Mouse (Mus musculus): Measurements from ENCODE around the gene Adap2. TPM values are rescaled to one million over a fixed set of nuclear protein-coding genes. Genes with fewer than 3 reads are reported as not detected.

Adap2 gene
- total and polyA plus RNA-seq, 3 experiments: 0.49 TPM; not detected in 2

GRCm38 (mm10) chr11:80150566-80150965 lies 3.3 kb upstream of the Adap2 start:
- no peak overlapping the region for H3K9ac ChIP-seq (ENCODE audit: insufficient read depth, low read depth)
- no peak overlapping the region for H3K27ac ChIP-seq (ENCODE audit: insufficient read depth, low read depth)
- no peaks in the 10 kb centered on the region for H3K27me3 ChIP-seq (replicated peaks)
- dilution Hi-C loops (cut with MboI; ENCODE audit: extremely low pct_ligation_motif_present, extremely low pct_unique_long_range_greater_than_20kb, low sequenced_read_pairs) (no loop called here), in situ Hi-C loops (cut with MboI; ENCODE audit: low pct_ligation_motif_present, low pct_unique_long_range_greater_than_20kb, low sequenced_read_pairs) (no loop called here)
- H3K9me3 ChIP-seq (replicated peaks; ENCODE audit: low read length): peaks cover 12% of the 10 kb centered on the region
- DNase-seq (ENCODE audit: extremely low read depth): no peak
- TF ChIP-seq HCFC1 (IDR thresholded peaks at IDR 0.05; ENCODE audit: low read depth, low read length) (no peak), ELF1 (IDR thresholded peaks at IDR 0.05; ENCODE audit: low read depth, low read length) (no peak), IRF4 (IDR thresholded peaks at IDR 0.05; ENCODE audit: low read depth, low read length) (no peak), GABPA (IDR thresholded peaks at IDR 0.05; ENCODE audit: insufficient replicate concordance, low read depth, low read length) (no peak), JUND (conservative IDR thresholded peaks at IDR 0.05; ENCODE audit: low read depth, low read length) (no peak), ZKSCAN1 (IDR thresholded peaks at IDR 0.05; ENCODE audit: borderline replicate concordance, low read depth, low read length) (no peak), CHD1 (IDR thresholded peaks at IDR 0.05; ENCODE audit: low read depth, low read length) (no peak), SMC3 (IDR thresholded peaks at IDR 0.05; ENCODE audit: low read depth, low read length) (no peak), POLR2AphosphoS2 (IDR thresholded peaks at IDR 0.05; ENCODE audit: low read depth, low read length) (no peak), NRF1 (IDR thresholded peaks at IDR 0.05; ENCODE audit: low read depth, low read length) (no peak), MAFK (IDR thresholded peaks at IDR 0.05; ENCODE audit: insufficient replicate concordance, low read length) (no peak), MEF2A (IDR thresholded peaks at IDR 0.05; ENCODE audit: borderline replicate concordance, low read depth, low read length) (no peak)
- H3K36me3 ChIP-seq (replicated peaks in 1 of 2; ENCODE audit: control insufficient read depth in 1 of 2, insufficient read depth in 1 of 2, low read length in 1 of 2): no peaks in the 10 kb centered on the region
- no peak overlapping the region for H3K4me2 ChIP-seq (ENCODE audit: insufficient read depth, low read depth, poor library complexity, severe bottlenecking)
- peaks cover 4 to 39% of the 10 kb centered on the region in 2 experiments for H3K4me1 ChIP-seq (ENCODE audit: control insufficient read depth in 1 of 2, insufficient read depth in 2 of 2)
- H3K79me2 ChIP-seq (replicated peaks; ENCODE audit: control insufficient read depth, extremely low read depth, insufficient read depth, poor library complexity, severe bottlenecking): no peaks in the 10 kb centered on the region
- no peak overlapping the region for H3K4me3 ChIP-seq (replicated peaks in 1 of 3; ENCODE audit: low read depth in 2 of 3, low read length in 2 of 3, poor library complexity in 1 of 3)

GRCm38 (mm10) chr11:80151541-80151940 lies 2.4 kb upstream of the Adap2 start:
- dilution Hi-C loops (cut with MboI; ENCODE audit: extremely low pct_ligation_motif_present, extremely low pct_unique_long_range_greater_than_20kb, low sequenced_read_pairs): no loop called here
- in situ Hi-C loops (cut with MboI; ENCODE audit: low pct_ligation_motif_present, low pct_unique_long_range_greater_than_20kb, low sequenced_read_pairs): no loop called here

More at GRCm38 (mm10) chr11:80151541-80151940, 2.4 kb upstream of the Adap2 start:
- Histone ChIP-seq H3K27ac (ENCODE audit: insufficient read depth, low read depth) (no peak overlapping the region), H3K4me3 (replicated peaks in 1 of 3; ENCODE audit: low read depth in 2 of 3, low read length in 2 of 3, poor library complexity in 1 of 3) (no peak overlapping the region), H3K4me1 (ENCODE audit: control insufficient read depth in 1 of 2, insufficient read depth in 2 of 2) (peaks cover 6 to 39% of the 10 kb centered on the region in 2 experiments), H3K9ac (ENCODE audit: insufficient read depth, low read depth) (no peak overlapping the region), H3K36me3 (replicated peaks in 1 of 2; ENCODE audit: control insufficient read depth in 1 of 2, insufficient read depth in 1 of 2, low read length in 1 of 2) (no peaks in the 10 kb centered on the region), H3K4me2 (ENCODE audit: insufficient read depth, low read depth, poor library complexity, severe bottlenecking) (no peak overlapping the region), H3K79me2 (replicated peaks; ENCODE audit: control insufficient read depth, extremely low read depth, insufficient read depth, poor library complexity, severe bottlenecking) (no peaks in the 10 kb centered on the region), H3K27me3 (replicated peaks) (no peaks in the 10 kb centered on the region), H3K9me3 (replicated peaks; ENCODE audit: low read length) (peaks cover 12% of the 10 kb centered on the region)
- TF ChIP-seq CTCF (conservative IDR thresholded peaks at IDR 0.05 in 1 of 2, IDR thresholded peaks at IDR 0.05 in 1 of 2; ENCODE audit: low read depth in 2 of 2, low read length in 2 of 2): no peak; a peak in 1 of 4 replicates
- no peak for TF ChIP-seq USF2 (conservative IDR thresholded peaks at IDR 0.05; ENCODE audit: low read depth, low read length)
- no peak for TF ChIP-seq MEF2A (IDR thresholded peaks at IDR 0.05; ENCODE audit: borderline replicate concordance, low read depth, low read length)
- TF ChIP-seq HCFC1 (IDR thresholded peaks at IDR 0.05; ENCODE audit: low read depth, low read length): no peak
- no peak for TF ChIP-seq POLR2A (IDR thresholded peaks at IDR 0.05; ENCODE audit: low read depth, low read length)
- TF ChIP-seq MXI1 (IDR thresholded peaks at IDR 0.05; ENCODE audit: low read depth, low read length): no peak
- TF ChIP-seq KAT2A (IDR thresholded peaks at IDR 0.05; ENCODE audit: insufficient replicate concordance, low read length): no peak
- TF ChIP-seq RAD21 (IDR thresholded peaks at IDR 0.05; ENCODE audit: low read depth, low read length): peak; percentile 41
- no peak for TF ChIP-seq GABPA (IDR thresholded peaks at IDR 0.05; ENCODE audit: insufficient replicate concordance, low read depth, low read length)
- no peak for TF ChIP-seq JUN (IDR thresholded peaks at IDR 0.05; ENCODE audit: insufficient read depth, low read depth, low read length)
- TF ChIP-seq MAFK (IDR thresholded peaks at IDR 0.05; ENCODE audit: insufficient replicate concordance, low read length): no peak
- no peak for TF ChIP-seq USF1 (IDR thresholded peaks at IDR 0.05; ENCODE audit: low read depth, low read length)
- TF ChIP-seq ZC3H11A (IDR thresholded peaks at IDR 0.05; ENCODE audit: low read depth, low read length): no peak
- TF ChIP-seq TBP (conservative IDR thresholded peaks at IDR 0.05; ENCODE audit: low read depth, low read length): no peak
- no peak for TF ChIP-seq JUND (conservative IDR thresholded peaks at IDR 0.05; ENCODE audit: low read depth, low read length)
- TF ChIP-seq E2F4 (IDR thresholded peaks at IDR 0.05; ENCODE audit: insufficient replicate concordance, low read depth, low read length): no peak
- 0 out of 2 replicates have a peak, but pooled peaks have one; percentile 22 for TF ChIP-seq ZNF384 (IDR thresholded peaks at IDR 0.05; ENCODE audit: low read depth, low read length)
- TF ChIP-seq PAX5 (IDR thresholded peaks at IDR 0.05; ENCODE audit: low read length): no peak
- DNase-seq (ENCODE audit: extremely low read depth): no peak

Data from CH12.LX (cell line).